Mouse (Mus musculus) limb, embryonic 13.5 days (tissue): ENCODE results near the gene Olfr1337. TPM values are rescaled to one million over a fixed set of nuclear protein-coding genes. Genes with fewer than 3 reads are reported as not detected.
"Not testable (repeated sequence)": the region's sequence is repeated elsewhere in the genome, so short reads cannot be mapped to it uniquely, and the experiment has no call there.

ENCODE experiments used
- ATAC-seq: fragments of 200-750 bp; cut with Nextera tagmentation; 2 replicates; pipeline ENCODE4 v1.8.0; 2017; ENCODE audit warnings: low read depth, moderate number of reproducible peaks, moderate TSS enrichment; ENCODE audit not compliant: low FRiP score
- H3K27ac ChIP-seq: fragments of 300-500 bp; sonication (generic); 2 replicates; pipeline ENCODE4 v1.5.1; 2015; ENCODE audit warnings: inconsistent platforms, mild to moderate bottlenecking, moderate library complexity
- H3K27me3 ChIP-seq: fragments of 300-500 bp; sonication (generic); 2 replicates; pipeline ENCODE4 v1.6.1; 2015; ENCODE audit warnings: mild to moderate bottlenecking, inconsistent platforms
- H3K36me3 ChIP-seq: fragments of 300-500 bp; sonication (generic); 2 replicates; pipeline ENCODE4 v1.6.1; 2015; ENCODE audit warnings: inconsistent platforms, mild to moderate bottlenecking, moderate library complexity
- H3K4me1 ChIP-seq: fragments of 300-500 bp; sonication (generic); 2 replicates; pipeline ENCODE4 v1.6.1; 2015; ENCODE audit warnings: inconsistent platforms
- H3K4me2 ChIP-seq: fragments of 300-500 bp; sonication (generic); replicated peaks from 2 replicates; pipeline ENCODE4 v1.6.1; 2015; ENCODE audit warnings: inconsistent platforms, mild to moderate bottlenecking, moderate library complexity
- H3K4me3 ChIP-seq: fragments of 300-500 bp; sonication (generic); 2 replicates; pipeline ENCODE4 v1.5.1; 2015; ENCODE audit warnings: moderate library complexity, mild to moderate bottlenecking, inconsistent platforms
- H3K9ac ChIP-seq: fragments of 300-500 bp; sonication (generic); 2 replicates; pipeline ENCODE4 v1.6.1; 2015; ENCODE audit warnings: mild to moderate bottlenecking, inconsistent platforms
- H3K9me3 ChIP-seq: fragments of 300-500 bp; sonication (generic); 2 replicates; pipeline ENCODE4 v1.6.1; 2016; ENCODE audit warnings: inconsistent platforms
- WGBS: fragments of 180-500 bp; shearing (Covaris S2); methylation state at CpG from one replicate; pipeline ENCODE4 v1.1.7; 2015; 5-methylcytosine and 5-hydroxymethylcytosine counted together
- polyA plus RNA-seq: library from polyadenylated mRNA; unstranded; fragments of >200 nt; fragmentation: Nextera tagmentation; extraction: Ambion mirVana; gene quantifications from 2 replicates; pipeline ENCODE4 v1.2.1, GENCODE M21; 2015

Gene Olfr1337
- not detected in 2 replicates for polyA plus RNA-seq

DNA sequence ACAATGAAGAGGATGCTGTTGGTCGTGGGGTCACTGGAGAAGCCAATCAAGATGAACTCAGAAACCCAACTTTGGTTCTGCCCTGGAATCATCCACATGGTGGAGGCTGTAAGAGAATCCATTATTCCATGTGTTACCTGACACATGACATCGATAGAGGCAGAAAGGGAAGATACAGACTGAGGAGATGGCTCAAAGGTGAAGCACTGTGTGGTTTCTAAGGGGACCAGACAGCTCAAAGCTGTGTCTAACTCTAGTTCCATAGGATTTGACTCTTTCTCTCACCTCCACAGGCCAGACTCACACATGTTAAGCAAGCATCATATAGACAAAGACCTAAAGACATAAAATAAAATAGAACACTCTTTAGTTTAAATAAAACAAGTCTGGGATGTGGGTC is at the start of gene Olfr1337:
TSS of gene Olfr1337 (minus strand) at position 101 of the 400 bp plus-strand sequence.
- Histone ChIP-seq H3K27me3 (no peaks in the 10 kb centered on the region), H3K4me1 (no peaks in the 10 kb centered on the region), H3K4me3 (no peak within 1 kb of the TSS), H3K4me2 (no peak within 1 kb of the TSS), H3K9ac (no peak within 1 kb of the TSS), H3K27ac (no peak within 1 kb of the TSS), H3K36me3 (no peaks in the 10 kb centered on the region), H3K9me3 (no peaks in the 10 kb centered on the region)
- ATAC-seq = no peak
- 74% methylated on average over 2 of the region's 2 CpGs for WGBS

DNA sequence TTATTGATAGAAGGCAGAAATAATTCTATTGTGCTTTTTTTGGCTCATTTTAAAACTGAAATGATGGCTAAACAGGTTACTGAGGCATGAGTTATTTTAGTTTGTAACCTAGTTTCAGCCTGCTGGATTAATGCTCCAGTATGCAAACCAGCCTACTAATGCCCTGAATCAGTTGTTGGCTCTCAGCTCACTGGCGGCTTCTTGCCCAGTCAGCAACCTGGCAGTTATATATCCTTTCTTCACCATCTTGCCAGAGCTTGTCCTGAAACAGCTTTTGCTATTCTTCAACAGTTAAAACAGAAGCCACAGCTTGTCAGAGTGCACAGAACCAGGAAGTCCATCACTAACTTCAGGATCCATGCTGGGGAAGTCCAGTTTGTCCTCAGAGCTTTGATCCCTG is 36.5 kb upstream of the Olfr1337 start:
- no peak overlapping the region for H3K4me2 ChIP-seq
- H3K9me3 ChIP-seq = no peaks in the 10 kb centered on the region
- no peak overlapping the region for H3K9ac ChIP-seq
- no peaks in the 10 kb centered on the region for H3K27me3 ChIP-seq
- 85% methylated on average over 1 of the region's 1 CpGs for WGBS
- H3K4me3 ChIP-seq = no peak overlapping the region
- ATAC-seq = no peak
- no peak overlapping the region for H3K27ac ChIP-seq
- no peaks in the 10 kb centered on the region for H3K4me1 ChIP-seq
- no peaks in the 10 kb centered on the region for H3K36me3 ChIP-seq

DNA sequence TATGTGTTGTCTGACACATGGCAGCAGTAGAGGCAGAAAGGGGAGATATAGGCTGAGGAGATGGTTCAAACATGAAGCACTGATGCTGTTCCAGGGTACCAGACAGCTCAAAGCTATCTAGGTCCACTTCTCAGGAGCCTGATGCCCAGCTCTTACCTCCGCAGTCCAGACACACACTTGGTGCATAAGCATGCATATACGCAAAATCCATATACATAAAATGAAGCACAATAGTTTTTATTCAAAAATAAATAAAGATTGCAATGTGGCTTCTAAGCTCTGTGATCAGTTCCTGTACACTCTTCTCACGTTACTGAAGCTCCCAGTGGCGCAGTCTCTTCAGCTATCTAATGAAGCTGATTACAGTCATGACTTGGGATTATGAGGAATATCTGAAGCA is 27.5 kb upstream of the Olfr1337 start, which contains the start of gene Olfr1335:
TSS of gene Olfr1335 (minus strand) at position 101 of the 400 bp plus-strand sequence.
- no peaks in the 10 kb centered on the region for H3K4me1 ChIP-seq
- H3K4me2 ChIP-seq = no peak within 1 kb of the TSS
- no peaks in the 10 kb centered on the region for H3K9me3 ChIP-seq
- no peak within 1 kb of the TSS for H3K9ac ChIP-seq
- H3K4me3 ChIP-seq = no peak within 1 kb of the TSS
- 91% methylated on average over 4 of the region's 4 CpGs for WGBS
- H3K27ac ChIP-seq = no peak within 1 kb of the TSS
- H3K27me3 ChIP-seq = no peaks in the 10 kb centered on the region
- no peak for ATAC-seq
- H3K36me3 ChIP-seq = no peaks in the 10 kb centered on the region

DNA sequence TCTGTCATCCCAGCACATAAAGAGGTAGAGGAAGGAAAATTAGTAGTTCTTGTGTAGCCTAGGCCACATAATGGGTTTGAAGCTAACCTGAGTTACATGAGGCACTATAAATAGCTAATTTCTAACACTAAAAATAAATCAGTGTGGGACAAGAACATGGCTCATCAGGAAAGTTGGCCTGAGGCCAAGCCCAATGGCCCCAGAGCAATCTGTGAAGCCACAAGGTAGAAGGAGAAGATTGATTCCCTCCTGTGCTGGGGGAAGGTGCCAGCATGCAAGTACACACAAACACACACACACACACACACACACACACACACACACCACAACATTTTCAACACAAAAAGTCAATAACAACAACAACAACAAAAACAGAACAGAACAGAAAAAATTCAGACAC is 10.4 kb upstream of the Olfr1337 start:
- not testable (repeated sequence) for H3K4me2 ChIP-seq, ATAC-seq

DNA sequence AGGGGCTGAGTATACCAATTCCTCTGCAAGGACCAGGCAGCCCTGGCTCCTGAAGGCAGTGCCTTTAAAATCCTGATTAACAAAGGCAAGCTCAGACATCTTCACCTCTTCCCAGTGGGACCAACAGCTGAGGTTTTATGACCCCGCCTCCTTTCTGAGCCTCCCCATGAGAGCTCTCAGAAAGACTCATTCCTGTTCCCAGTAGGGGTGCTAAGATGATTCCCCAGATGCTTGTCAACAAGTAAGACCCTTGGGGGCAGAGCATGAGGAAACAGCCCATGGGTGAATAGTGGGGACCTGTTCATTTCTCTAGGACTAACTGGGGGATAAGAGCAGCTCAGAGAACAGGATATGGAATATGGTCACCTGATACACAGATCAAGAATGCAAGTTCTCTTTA is 23.7 kb downstream of the Olfr1337 start, which contains the start of gene Olfr1338:
TSS of gene Olfr1338 (minus strand) at position 101 of the 400 bp plus-strand sequence.
- Histone ChIP-seq H3K27me3 (no peaks in the 10 kb centered on the region), H3K4me2 (no peak within 1 kb of the TSS), H3K9me3 (no peaks in the 10 kb centered on the region), H3K4me1 (no peaks in the 10 kb centered on the region), H3K27ac (no peak within 1 kb of the TSS), H3K36me3 (no peaks in the 10 kb centered on the region), H3K9ac (no peak within 1 kb of the TSS), H3K4me3 (no peak within 1 kb of the TSS)
- 71% methylated on average over 1 of the region's 1 CpGs for WGBS
- no peak for ATAC-seq

More for the DNA sequence above, 10.4 kb upstream of the Olfr1337 start:
- not testable (repeated sequence) for H3K9ac ChIP-seq, H3K4me1 ChIP-seq, H3K4me3 ChIP-seq, H3K27ac ChIP-seq, H3K36me3 ChIP-seq, H3K27me3 ChIP-seq, H3K9me3 ChIP-seq

DNA sequence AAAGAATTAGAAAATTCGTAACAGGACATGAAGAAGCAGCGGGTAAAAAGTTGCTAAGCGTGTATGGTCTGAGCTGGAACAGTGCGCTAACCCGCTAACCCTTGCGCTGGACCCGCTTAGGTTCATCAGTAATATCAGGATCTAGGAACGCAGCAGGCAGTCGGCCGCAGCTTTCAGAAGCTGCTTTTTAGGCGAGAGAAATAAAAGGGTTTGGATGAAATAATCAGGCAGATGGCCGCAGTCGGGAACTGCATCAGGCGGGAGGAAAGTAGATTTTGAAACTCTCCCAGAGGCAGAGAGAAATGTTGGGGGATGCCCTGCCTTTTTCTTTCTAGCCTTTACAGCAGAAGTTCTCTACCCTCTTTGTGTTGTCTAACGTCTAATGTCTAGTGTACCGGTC is 40.5 kb downstream of the Olfr1337 start:
- Histone ChIP-seq H3K9me3 (peaks cover 8% of the 10 kb centered on the region; the same call in 1 of the 2 replicates), H3K9ac (no peak overlapping the region), H3K4me2 (no peak overlapping the region), H3K36me3 (no peaks in the 10 kb centered on the region), H3K4me3 (no peak overlapping the region), H3K27me3 (peaks cover 38% of the 10 kb centered on the region), H3K4me1 (0 out of 2 replicates have a peak, but pooled peaks cover 3% of the 10 kb centered on the region), H3K27ac (no peak overlapping the region)
- WGBS = 9% methylated on average over 16 of the region's 16 CpGs
- no peak for ATAC-seq

DNA sequence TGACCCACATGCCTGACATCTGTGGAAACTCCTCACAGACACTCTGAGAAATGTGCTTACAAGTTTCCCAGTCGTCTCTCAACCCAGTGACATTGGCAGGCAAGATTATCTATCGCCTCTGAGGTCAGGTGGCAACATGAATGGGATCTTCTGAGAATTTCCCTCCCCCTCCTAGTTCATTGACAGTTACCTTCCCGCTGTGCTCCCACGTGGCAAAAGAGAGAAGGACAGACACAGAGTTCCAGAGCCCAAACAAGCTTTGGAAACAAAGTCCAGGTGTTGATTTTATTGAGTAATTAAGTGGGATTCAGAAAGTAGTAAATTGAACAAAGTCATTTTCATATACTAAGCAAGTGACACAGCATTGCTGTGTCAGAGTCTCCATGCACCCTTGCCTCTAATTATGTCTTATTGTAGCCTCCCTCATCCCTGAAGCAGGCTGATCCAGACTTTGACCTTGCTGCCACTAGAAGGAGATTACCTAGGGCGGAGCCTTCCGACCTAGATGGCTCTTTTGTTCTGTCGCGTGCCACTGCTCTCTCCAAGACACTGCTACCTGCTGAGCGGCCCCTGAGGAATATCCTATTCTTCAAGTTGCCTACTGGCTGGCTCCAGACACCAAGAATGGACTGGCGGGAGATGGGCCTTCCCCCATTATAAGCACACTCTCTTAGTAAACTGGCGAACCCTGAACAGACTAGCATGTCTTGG is 41.2 kb downstream of the Olfr1337 start:
- H3K27ac ChIP-seq = no peak overlapping the region
- H3K4me1 ChIP-seq = 0 out of 2 replicates have a peak, but pooled peaks cover 3% of the 10 kb centered on the region
- H3K4me2 ChIP-seq = no peak overlapping the region
- peaks cover under 1% of the 10 kb centered on the region; the same call in 1 of the 2 replicates for H3K9me3 ChIP-seq
- H3K27me3 ChIP-seq = peaks cover 38% of the 10 kb centered on the region
- no peak overlapping the region for H3K4me3 ChIP-seq
- ATAC-seq = no peak
- H3K9ac ChIP-seq = no peak overlapping the region
- no peaks in the 10 kb centered on the region for H3K36me3 ChIP-seq
- 12% methylated on average over 11 of the region's 11 CpGs for WGBS

DNA sequence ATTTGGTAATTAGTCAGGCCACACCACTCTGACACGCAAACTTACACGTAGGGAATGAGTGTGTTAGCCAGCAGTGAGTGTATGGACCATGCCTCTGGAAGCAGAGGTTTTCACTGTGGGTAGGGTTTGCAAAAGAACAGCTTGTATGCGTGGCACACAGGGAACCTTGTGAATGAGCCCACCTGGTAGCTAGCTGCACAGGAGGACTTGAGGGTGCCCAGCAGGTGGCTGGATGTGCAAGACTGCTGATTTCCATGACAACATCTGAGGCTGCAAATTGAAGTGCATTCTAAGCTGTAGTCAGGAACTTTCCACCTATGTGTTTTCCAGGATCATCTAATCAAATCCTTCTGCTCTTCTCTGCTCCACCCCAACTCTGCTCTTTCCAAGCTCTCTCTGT is 42.8 kb downstream of the Olfr1337 start:
- H3K9me3 ChIP-seq = no peaks in the 10 kb centered on the region
- H3K9ac ChIP-seq = no peak overlapping the region
- H3K27ac ChIP-seq = no peak overlapping the region
- peaks cover 38% of the 10 kb centered on the region for H3K27me3 ChIP-seq
- H3K36me3 ChIP-seq = no peaks in the 10 kb centered on the region
- no peak for ATAC-seq
- H3K4me3 ChIP-seq = no peak overlapping the region
- H3K4me1 ChIP-seq = 0 out of 2 replicates have a peak, but pooled peaks cover 3% of the 10 kb centered on the region
- WGBS = 55% methylated on average over 3 of the region's 3 CpGs
- H3K4me2 ChIP-seq = no peak overlapping the region

DNA sequence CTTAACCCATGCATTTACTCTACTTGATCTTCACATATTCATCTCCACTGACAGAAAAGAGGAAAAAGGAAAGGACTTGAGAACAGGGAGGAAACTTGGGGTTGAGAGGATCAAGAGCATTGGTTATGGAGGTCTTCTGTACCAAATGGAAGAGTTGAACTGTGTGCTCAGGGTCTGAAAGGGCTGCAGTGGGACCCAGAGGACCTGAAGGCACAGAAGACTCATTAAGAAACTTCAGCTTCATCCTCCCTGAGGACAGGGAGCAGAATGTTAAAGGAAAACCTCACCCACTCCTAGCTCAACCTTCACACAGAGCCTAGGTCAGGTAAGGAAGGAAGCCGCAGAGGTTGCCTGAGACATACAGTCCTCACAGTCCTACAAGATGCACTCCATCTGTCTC is 50.5 kb downstream of the Olfr1337 start, which contains the start of gene Olfr1339:
TSS of gene Olfr1339 (plus strand) at position 301 of the 400 bp plus-strand sequence.
- ATAC-seq = no peak
- 70% methylated on average over 1 of the region's 1 CpGs for WGBS

More for the DNA sequence above, 50.5 kb downstream of the Olfr1337 start, which contains the start of gene Olfr1339:
- H3K9ac ChIP-seq = no peak within 1 kb of the TSS
- no peaks in the 10 kb centered on the region for H3K4me1 ChIP-seq
- no peaks in the 10 kb centered on the region for H3K27me3 ChIP-seq
- no peak within 1 kb of the TSS for H3K4me2 ChIP-seq
- H3K9me3 ChIP-seq = no peaks in the 10 kb centered on the region
- no peak within 1 kb of the TSS for H3K27ac ChIP-seq
- no peak within 1 kb of the TSS for H3K4me3 ChIP-seq
- H3K36me3 ChIP-seq = no peaks in the 10 kb centered on the region

Other genes starting within 250 kb of the Olfr1337 start
- gene Tmem125, start 238.5 kb downstream of the Olfr1337 start, polyA plus RNA-seq = 1.8 and 2.0 TPM in 2 replicates
- 0.13 and 0.31 TPM in 2 replicates for gene Cfap57, start 161.8 kb downstream of the Olfr1337 start, polyA plus RNA-seq
- gene Ebna1bp2, start 161.8 kb downstream of the Olfr1337 start, polyA plus RNA-seq = 130 and 134 TPM in 2 replicates
- gene Olfr62, start 123.6 kb downstream of the Olfr1337 start, polyA plus RNA-seq = not detected in 2 replicates
- gene Olfr1342, start 89.8 kb downstream of the Olfr1337 start, polyA plus RNA-seq = 0.11 and 0.14 TPM in 2 replicates
- gene Olfr1341, start 79.1 kb downstream of the Olfr1337 start, polyA plus RNA-seq = not detected in 2 replicates
- gene Olfr1340, start 62.4 kb downstream of the Olfr1337 start, polyA plus RNA-seq = not detected in 2 replicates
- not detected in 2 replicates for gene Olfr1339, start 50.4 kb downstream of the Olfr1337 start, polyA plus RNA-seq
- gene Olfr1338, start 23.8 kb downstream of the Olfr1337 start, polyA plus RNA-seq = not detected in 2 replicates
- not detected in 2 replicates for gene Olfr1335, start 27.4 kb upstream of the Olfr1337 start, polyA plus RNA-seq
- not detected in 2 replicates for gene Olfr1333, start 53.7 kb upstream of the Olfr1337 start, polyA plus RNA-seq
- not detected in 2 replicates for gene Olfr1331, start 82.1 kb upstream of the Olfr1337 start, polyA plus RNA-seq
- gene Olfr1330, start 106.0 kb upstream of the Olfr1337 start, polyA plus RNA-seq = not detected in 2 replicates
- not detected in 2 replicates for gene Olfr1329, start 134.9 kb upstream of the Olfr1337 start, polyA plus RNA-seq
- not detected in 2 replicates for gene Olfr1328, start 156.0 kb upstream of the Olfr1337 start, polyA plus RNA-seq
- not detected in 2 replicates for gene Lao1, start 179.0 kb upstream of the Olfr1337 start, polyA plus RNA-seq